Mouse (Mus musculus) testis, adult 2 months (tissue): ENCODE data around the gene AY358078.

ENCODE experiments used
- CTCF ChIP-seq: fragments of 200-500 bp; IDR thresholded peaks from 2 replicates; pipeline ENCODE4 v1.5.1; 2012; ENCODE audit warnings: low read depth, mild to moderate bottlenecking, inconsistent platforms, low read length, moderate library complexity; ENCODE audit not compliant: control insufficient read depth, insufficient read depth, insufficient replicate concordance
- POLR2A ChIP-seq: fragments of 200-500 bp; IDR thresholded peaks from 2 replicates; pipeline ENCODE4 v1.6.1; 2012; ENCODE audit warnings: low read depth, mild to moderate bottlenecking, inconsistent platforms, low read length, moderate library complexity; ENCODE audit not compliant: control insufficient read depth

GRCm38 (mm10) chr14:51773490-51773889 lies 26.4 kb upstream of the AY358078 start, which contains the start of gene Ang4:
- TF ChIP-seq CTCF (no peak), POLR2A (no peak)
